Mouse (Mus musculus) erythroid progenitor cell, adult 5-6 weeks (primary cell): Measurements from ENCODE around the gene Arhgef10l. TPM values are rescaled to one million over a fixed set of nuclear protein-coding genes. Genes with fewer than 3 reads are reported as not detected.

ENCODE experiments used
- ATAC-seq: replicated peaks from 2 replicates; pipeline ENCODE4 v1.8.0; 2016; ENCODE audit warnings: moderate number of reproducible peaks, mild to moderate bottlenecking, moderate TSS enrichment, inconsistent platforms; ENCODE audit not compliant: poor library complexity, low FRiP score, severe bottlenecking
- total RNA-seq, 2 experiments: library from RNA; stranded (forward) in 1 of 2; stranded (reverse) in 1 of 2; fragments of 150-400 nt in 1 of 2; fragments of 186-747, 209-891 nt in 1 of 2; gene quantifications; 2 replicates each; pipeline versions ENCODE4 v1.2.3 to v1.2.4; 2015 to 2017; ENCODE audit warnings: low replicate concordance in 2 of 2

The Arhgef10l gene
- total RNA-seq, 2 experiments from 2014 or later: 1.4 TPM; not detected in 1

DNA sequence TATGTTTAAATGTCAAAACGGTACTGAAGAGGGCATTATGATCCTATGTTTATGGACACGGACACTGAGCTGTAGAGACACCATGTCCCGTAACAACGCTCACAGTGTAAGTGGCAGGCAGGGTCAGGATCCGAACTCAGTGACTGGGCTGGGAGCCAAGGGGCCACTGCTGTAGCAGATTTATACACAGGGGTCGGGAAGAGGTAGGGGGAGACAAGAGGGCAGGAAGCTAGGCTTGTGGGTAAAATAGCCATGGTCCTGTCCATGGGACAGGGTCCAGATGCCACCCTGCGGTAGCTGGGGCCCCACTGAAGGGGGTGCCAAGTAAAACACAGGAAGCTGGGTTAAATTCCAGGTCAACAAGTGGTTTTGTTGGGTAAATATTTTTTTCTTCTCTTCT is 49.6 kb downstream of the Arhgef10l start:
- ATAC-seq: no peak

- ATAC-seq: no peak
Measured at GRCm38 (mm10) chr4:140615771-140616170, 50.0 kb downstream of the Arhgef10l start.

DNA sequence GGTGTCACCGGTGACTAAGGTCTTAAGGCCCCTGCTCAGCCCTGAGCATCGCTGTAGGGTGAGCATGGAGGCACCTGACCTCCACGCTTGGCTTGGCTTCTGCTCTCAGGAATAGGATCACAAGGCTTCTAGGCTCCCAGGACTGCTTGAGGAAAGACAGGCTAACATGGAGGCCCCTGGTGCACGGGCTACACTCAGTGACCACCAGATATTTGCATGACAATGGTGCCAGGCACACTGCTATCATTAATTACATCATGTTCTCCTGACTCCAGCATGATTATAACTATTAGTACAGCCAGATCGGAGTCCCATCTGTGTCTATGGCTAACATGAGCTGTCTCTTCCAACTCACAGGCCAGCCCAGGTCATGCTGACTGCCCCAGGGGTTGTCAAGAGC is 51.3 kb downstream of the Arhgef10l start:
- ATAC-seq: no peak

GRCm38 (mm10) chr4:140614145-140614544 is 51.7 kb downstream of the Arhgef10l start:
- ATAC-seq: no peak

- no peak for ATAC-seq
Measured at GRCm38 (mm10) chr4:140610841-140611609, 54.8 kb downstream of the Arhgef10l start.

- ATAC-seq: no peak
Measured at GRCm38 (mm10) chr4:140608228-140608720, 57.5 kb downstream of the Arhgef10l start.

DNA sequence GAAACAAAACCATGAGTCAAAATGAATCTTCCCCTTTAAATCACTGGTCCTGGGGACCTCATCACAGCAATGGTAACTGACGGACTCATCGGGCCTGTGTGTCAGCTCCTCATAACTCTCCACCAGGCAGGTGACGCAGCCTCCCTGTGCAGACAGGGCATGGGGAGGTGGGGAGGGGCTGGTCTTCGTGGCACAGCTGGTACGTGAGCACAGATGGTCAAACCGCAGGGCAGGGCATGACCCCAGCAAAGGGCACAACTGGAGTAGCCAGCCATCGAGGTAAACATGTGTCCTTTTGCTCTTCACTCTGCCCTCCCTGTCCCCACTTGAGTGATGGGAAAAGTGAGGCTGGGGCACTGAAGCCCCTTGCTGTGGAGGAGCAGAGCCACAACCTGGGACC is 59.0 kb downstream of the Arhgef10l start:
- no peak for ATAC-seq

DNA sequence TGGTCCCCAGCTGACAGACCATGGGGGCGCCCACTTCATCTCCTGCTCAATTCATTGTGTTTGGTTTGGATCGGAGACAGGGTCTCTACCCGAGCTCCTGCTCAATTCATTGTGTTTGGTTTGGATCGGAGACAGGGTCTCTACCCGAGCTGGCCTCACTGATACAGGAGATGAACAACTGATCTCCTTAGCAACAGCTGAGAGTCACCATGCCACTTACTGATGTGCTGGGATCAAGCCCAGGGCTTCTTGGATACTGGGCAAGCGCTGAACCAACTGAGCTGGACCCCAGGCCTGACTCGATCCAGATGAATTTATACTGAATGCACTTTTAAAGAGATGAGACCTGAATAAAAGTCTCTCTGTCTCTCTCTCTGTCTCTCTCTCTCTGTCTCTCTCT is 59.6 kb downstream of the Arhgef10l start:
- ATAC-seq: no peak

DNA sequence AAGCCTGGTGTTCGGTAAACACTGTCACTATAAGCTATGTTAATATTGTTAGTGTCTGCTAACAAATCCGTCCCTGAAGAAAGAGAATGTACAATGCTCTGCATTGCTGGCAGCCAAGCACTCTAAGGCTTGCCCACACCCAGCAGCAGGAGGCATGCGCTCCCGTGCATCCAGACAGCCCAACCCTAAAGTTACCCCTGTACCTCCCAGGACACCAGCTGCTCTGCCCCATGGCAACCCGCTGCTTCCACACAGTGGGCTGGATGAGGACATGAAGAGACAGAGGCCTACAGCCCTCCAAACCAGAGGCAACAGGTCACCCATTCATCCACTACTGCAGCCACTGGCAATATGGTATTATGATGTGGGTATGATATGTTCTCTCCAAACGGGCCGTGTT is 60.0 kb downstream of the Arhgef10l start:
- no peak for ATAC-seq

DNA sequence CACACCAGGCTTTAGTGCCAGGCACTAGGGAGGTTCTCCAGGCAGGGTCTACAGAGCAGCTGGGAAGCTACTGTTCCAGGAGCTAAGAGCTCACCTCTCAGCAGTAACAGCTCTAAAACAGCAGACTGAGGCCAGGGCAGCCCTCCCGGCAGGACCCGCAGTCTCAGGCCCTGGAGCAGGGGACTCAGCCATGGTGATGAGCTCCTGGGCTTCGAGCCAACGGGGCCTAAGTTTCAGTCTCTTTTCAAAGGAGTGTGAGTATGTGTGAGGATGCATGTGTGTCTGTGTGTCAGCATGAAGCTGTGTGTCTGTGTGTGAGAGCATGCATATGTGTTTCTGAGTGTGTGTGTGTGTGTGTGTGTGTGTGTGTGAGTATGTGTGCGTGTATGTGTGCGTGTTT is 60.6 kb downstream of the Arhgef10l start:
- no peak for ATAC-seq

GRCm38 (mm10) chr4:140604541-140604940 is 61.3 kb downstream of the Arhgef10l start:
- no peak for ATAC-seq

DNA sequence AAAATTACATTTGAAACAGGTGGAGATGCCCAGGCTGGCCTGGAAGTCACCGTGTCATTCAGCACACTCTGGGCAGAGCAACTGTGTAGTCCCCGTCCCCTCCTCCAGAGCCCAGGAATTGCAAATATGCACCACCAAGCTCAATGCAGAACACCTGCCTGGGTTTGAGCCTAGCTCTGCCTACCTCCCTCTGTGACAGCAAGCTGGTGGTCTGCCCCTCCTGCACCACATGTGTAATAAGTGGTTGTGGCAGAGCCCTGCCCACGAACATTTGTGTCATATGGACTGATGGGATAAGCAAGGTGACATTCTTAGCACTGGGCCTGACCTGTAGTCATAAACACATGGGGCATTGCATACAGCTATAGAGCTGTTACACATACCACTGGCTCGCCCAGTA is 63.8 kb downstream of the Arhgef10l start:
- ATAC-seq: no peak

DNA sequence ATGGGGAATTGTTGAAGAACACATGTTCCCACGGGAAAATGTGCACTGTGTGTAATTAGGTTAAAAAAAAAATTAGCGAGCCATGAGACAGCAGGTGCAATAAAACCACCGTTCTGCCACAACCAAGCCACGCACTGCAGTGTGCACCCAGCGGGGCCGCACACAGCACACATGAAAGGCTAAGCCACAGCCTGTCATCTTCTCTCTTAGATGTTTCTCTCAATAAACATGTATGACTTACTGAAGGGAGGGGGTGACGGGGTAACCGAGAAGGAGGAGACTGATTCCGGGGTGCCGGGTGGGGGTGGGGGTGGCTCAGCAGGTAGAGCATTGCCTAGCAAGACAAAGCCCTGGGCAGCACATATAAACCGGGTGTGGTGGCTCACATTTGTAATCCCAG is 64.7 kb downstream of the Arhgef10l start:
- ATAC-seq: no peak

- no peak for ATAC-seq
Measured at GRCm38 (mm10) chr4:140598846-140599245, 67.0 kb downstream of the Arhgef10l start.

GRCm38 (mm10) chr4:140597928-140598327 is 67.9 kb downstream of the Arhgef10l start:
- ATAC-seq: no peak

DNA sequence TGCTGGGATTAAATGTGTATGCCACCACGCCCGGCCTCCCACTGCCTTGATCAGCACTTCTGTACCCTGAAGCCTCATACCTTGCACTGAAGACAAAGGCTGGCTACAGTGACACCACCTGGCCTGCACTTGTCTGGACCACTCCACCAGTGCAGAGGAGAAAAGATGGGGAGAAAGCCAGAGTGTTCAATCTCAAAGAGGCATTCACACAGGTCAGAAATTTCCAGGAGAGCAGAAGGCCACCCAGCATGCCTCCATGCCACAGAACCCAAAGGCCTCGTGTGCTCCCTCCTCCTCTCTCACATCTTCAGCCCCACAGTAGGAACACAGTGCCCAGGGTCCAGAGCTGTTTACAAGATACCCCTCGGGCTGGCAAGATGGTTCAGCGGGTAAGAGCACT is 68.4 kb downstream of the Arhgef10l start:
- ATAC-seq: no peak

DNA sequence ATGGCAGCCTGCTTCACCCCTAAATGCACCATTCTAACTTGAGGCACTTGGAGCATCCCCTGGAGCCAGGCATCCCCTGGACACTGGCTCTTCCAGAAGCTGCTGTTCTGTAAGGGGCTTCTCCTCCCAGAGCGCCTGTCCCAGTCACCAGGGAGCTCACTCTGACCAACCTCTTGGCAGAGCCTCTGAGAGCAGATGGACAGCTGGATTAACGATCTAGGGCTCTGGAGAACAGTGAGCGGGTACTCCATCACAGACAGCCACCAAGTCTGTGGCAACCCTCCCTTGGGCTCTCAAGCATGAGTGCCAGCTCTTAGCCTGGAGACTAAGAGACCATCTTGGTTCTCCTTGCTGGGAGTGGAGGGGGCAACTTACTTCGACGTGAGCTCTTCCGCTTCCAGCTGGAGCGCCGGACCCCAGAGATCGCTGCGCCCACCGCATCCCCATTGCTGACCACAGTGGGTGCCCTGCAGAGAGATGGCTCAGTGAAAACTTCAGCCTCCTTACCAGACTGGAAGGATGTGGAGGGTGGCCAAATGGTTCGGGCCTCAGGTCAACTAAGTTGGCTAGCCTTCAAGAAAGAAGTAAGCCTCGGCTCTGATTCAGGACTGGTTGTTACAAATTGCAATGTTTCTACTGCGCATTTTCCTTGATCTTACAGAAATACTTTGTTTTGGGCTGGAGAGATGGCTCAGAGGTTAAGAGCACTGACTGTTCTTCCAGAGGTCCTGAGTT is 71.9 kb downstream of the Arhgef10l start:
- no peak for ATAC-seq

- ATAC-seq: no peak
Measured at GRCm38 (mm10) chr4:140592990-140593770, 72.6 kb downstream of the Arhgef10l start.

GRCm38 (mm10) chr4:140592217-140592759 is 73.5 kb downstream of the Arhgef10l start:
- no peak for ATAC-seq

- no peak for ATAC-seq
Measured at GRCm38 (mm10) chr4:140586478-140586877, 79.3 kb downstream of the Arhgef10l start.
